Mouse (Mus musculus) limb, embryonic 10.5 days (tissue): Measurements from ENCODE around the gene Gm43191. TPM values are rescaled to one million over a fixed set of nuclear protein-coding genes. Genes with fewer than 3 reads are reported as not detected.
"Not testable (repeated sequence)": the region's sequence is repeated elsewhere in the genome, so short reads cannot be mapped to it uniquely, and the experiment has no call there.

ENCODE experiments used
- DNase-seq: peaks from one replicate; pipeline ENCODE4 v3.0.0-alpha.2; 2017; ENCODE audit warnings: low spot score
- H3K27ac ChIP-seq: fragments of 300-500 bp; sonication (generic); 2 replicates; pipeline ENCODE4 v1.5.1; 2016; ENCODE audit warnings: mild to moderate bottlenecking
- H3K27me3 ChIP-seq: fragments of 300-500 bp; sonication (generic); 2 replicates; pipeline ENCODE4 v1.6.1; 2016; ENCODE audit warnings: low read depth, mild to moderate bottlenecking; ENCODE audit not compliant: poor library complexity, severe bottlenecking
- H3K36me3 ChIP-seq: fragments of 300-500 bp; sonication (generic); 2 replicates; pipeline ENCODE4 v1.6.1; 2016; ENCODE audit warnings: mild to moderate bottlenecking, moderate library complexity
- H3K4me1 ChIP-seq: fragments of 300-500 bp; sonication (generic); 2 replicates; pipeline ENCODE4 v1.6.1; 2016
- H3K4me3 ChIP-seq: fragments of 300-500 bp; sonication (generic); 2 replicates; pipeline ENCODE4 v1.5.1; 2016; ENCODE audit warnings: mild to moderate bottlenecking, moderate library complexity
- H3K9me3 ChIP-seq: fragments of 300-500 bp; sonication (generic); replicated peaks from 2 replicates; pipeline ENCODE4 v1.6.1; 2016; ENCODE audit warnings: mild to moderate bottlenecking
- WGBS: fragments of 180-500 bp; shearing (Covaris S2); methylation state at CpG from one replicate; pipeline ENCODE4 v1.1.7; 2016; 5-methylcytosine and 5-hydroxymethylcytosine counted together
- polyA plus RNA-seq: library from polyadenylated mRNA; unstranded; fragments of >200 nt; fragmentation: Nextera tagmentation; extraction: Ambion mirVana; gene quantifications from 2 replicates; pipeline ENCODE4 v1.2.1, GENCODE M21; 2016

The Gm43191 gene
- polyA plus RNA-seq, 1 experiment from 2014 or later: not detected

DNA sequence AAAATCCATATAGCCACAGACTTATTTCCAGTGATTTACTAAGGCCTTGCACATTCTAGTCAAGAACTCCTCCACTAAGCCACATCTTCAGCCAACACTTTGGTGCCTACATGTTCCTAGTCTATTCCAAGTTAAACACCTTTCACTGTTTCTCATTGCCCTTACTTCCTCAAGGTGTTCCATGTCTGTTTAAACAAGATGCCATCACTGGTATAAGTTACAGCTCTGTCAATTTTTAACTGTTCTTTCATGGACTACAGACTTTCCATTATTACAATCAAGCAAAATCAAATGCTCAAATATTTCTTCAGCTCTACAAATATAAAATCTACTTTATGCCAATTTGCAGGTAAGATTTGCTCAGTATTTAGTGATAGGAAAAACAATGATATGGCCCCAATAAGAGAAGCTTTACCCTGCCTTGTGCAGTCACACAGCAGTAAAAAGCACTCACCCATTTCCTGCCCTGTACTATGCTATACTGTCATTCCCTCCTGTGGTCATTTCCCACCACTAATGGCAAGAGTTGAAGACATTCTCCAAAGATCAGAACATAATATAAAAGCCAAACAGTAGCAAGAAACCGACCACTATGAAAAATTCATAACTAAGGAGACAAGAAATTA is 21.7 kb upstream of the Gm43191 start:
- no peak for DNase-seq
- Histone ChIP-seq H3K27me3 (no peaks in the 10 kb centered on the region), H3K9me3 (no peaks in the 10 kb centered on the region), H3K4me1 (no peaks in the 10 kb centered on the region), H3K27ac (no peak overlapping the region), H3K4me3 (no peak overlapping the region), H3K36me3 (0 out of 2 replicates have a peak, but pooled peaks cover 4% of the 10 kb centered on the region)
- 82% methylated on average over 1 of the region's 1 CpGs for WGBS

DNA sequence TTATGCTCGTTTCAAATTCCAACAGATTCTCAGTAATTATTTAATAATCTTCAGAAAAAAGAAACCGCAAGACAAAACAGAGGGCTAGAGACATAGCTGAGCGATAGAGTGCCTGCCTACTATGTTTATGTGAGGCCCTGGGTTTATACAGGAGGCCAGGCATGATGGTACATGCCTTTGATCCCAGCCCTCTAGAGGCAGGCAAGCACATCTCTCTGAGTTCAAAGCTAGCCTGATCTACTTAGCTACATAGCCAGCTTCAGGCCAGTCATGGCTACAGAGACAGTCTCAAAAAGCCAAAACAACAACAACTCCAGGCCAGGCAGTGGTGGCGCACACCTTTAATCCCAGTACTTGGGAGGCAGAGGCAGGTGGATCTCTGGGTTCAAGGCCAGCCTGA is 20.5 kb upstream of the Gm43191 start:
- Histone ChIP-seq H3K9me3 (no peaks in the 10 kb centered on the region), H3K27ac (no peak overlapping the region), H3K4me3 (no peak overlapping the region), H3K36me3 (0 out of 2 replicates have a peak, but pooled peaks cover 3% of the 10 kb centered on the region), H3K27me3 (no peaks in the 10 kb centered on the region), H3K4me1 (no peaks in the 10 kb centered on the region)
- 93% methylated on average over 4 of the region's 4 CpGs for WGBS
- DNase-seq: no peak

- Histone ChIP-seq H3K4me3 (no peak overlapping the region), H3K9me3 (no peaks in the 10 kb centered on the region), H3K4me1 (no peaks in the 10 kb centered on the region), H3K27me3 (no peaks in the 10 kb centered on the region), H3K36me3 (peaks cover 3% of the 10 kb centered on the region; the same call in 1 of the 2 replicates), H3K27ac (no peak overlapping the region)
- DNase-seq: no peak
- WGBS: 84% methylated on average over 2 of the region's 2 CpGs
Observed at GRCm38 (mm10) chr3:116698786-116699185, 17.7 kb upstream of the Gm43191 start.

- Histone ChIP-seq H3K27ac (no peak overlapping the region), H3K36me3 (peaks cover 13% of the 10 kb centered on the region), H3K4me1 (no peaks in the 10 kb centered on the region), H3K9me3 (no peaks in the 10 kb centered on the region), H3K27me3 (no peaks in the 10 kb centered on the region), H3K4me3 (no peak overlapping the region)
- 89% methylated on average over 2 of the region's 2 CpGs for WGBS
- no peak for DNase-seq
Observed at GRCm38 (mm10) chr3:116695666-116695985, 14.6 kb upstream of the Gm43191 start.

- WGBS: 91% methylated on average over 8 of the region's 8 CpGs
- H3K9me3 ChIP-seq: no peaks in the 10 kb centered on the region
- no peaks in the 10 kb centered on the region for H3K4me1 ChIP-seq
- no peak overlapping the region for H3K27ac ChIP-seq
- no peak for DNase-seq
- H3K4me3 ChIP-seq: no peak overlapping the region
- no peaks in the 10 kb centered on the region for H3K27me3 ChIP-seq
- peaks cover 13% of the 10 kb centered on the region for H3K36me3 ChIP-seq
Observed at GRCm38 (mm10) chr3:116694955-116695665, 14.1 kb upstream of the Gm43191 start.

- no peak overlapping the region for H3K4me3 ChIP-seq
- H3K27ac ChIP-seq: no peak overlapping the region
- peaks cover 13% of the 10 kb centered on the region for H3K36me3 ChIP-seq
- 94% methylated on average over 3 of the region's 3 CpGs for WGBS
- no peaks in the 10 kb centered on the region for H3K27me3 ChIP-seq
- DNase-seq: no peak
- H3K4me1 ChIP-seq: no peaks in the 10 kb centered on the region
- no peaks in the 10 kb centered on the region for H3K9me3 ChIP-seq
Observed at GRCm38 (mm10) chr3:116694312-116694711, 13.3 kb upstream of the Gm43191 start.

- H3K27ac ChIP-seq, H3K4me3 ChIP-seq: not testable (repeated sequence)
- WGBS: 91% methylated on average over 9 of the region's 9 CpGs
Observed at GRCm38 (mm10) chr3:116664281-116664680, 16.8 kb downstream of the Gm43191 start.

DNA sequence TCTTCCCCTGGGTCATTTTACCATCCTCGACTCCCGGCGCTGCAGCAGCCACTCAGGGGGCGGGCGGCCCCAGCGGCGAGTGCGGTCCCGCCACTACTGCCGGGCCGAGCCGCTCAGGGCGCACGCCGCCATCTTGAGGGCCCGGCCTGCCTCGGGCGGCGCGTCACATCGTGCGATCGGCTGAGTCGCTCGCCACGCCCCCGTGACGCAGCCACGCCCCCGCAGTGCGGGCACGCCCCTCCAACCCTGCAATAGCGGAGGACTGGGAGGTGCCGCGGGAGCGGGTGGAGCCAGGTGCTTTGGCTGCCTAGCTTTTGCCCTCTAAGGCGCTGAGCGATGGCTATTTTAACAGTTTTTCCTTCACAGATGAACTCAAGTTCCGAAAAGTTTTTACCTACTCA is 18.6 kb downstream of the Gm43191 start, which contains the start of gene Mfsd14a:
TSS of gene Mfsd14a (minus strand) at position 215 of the 401 bp plus-strand sequence.
- Histone ChIP-seq H3K4me3 (peak within 1 kb of the TSS; percentile 99), H3K27ac (peak within 1 kb of the TSS; percentile 99), H3K27me3 (no peaks in the 10 kb centered on the region), H3K4me1 (peaks cover 18% of the 10 kb centered on the region), H3K9me3 (no peaks in the 10 kb centered on the region), H3K36me3 (peaks cover 4% of the 10 kb centered on the region; the same call in 1 of the 2 replicates)
- DNase-seq: peak; percentile 99
- whole genome bisulfite sequencing: under 1% methylated on average over 39 of the region's 39 CpGs

More at GRCm38 (mm10) chr3:116664281-116664680, 16.8 kb downstream of the Gm43191 start:
- not testable (repeated sequence) for H3K36me3 ChIP-seq, DNase-seq, H3K9me3 ChIP-seq, H3K27me3 ChIP-seq
- H3K4me1 ChIP-seq: peaks cover 14% of the 10 kb centered on the region

GRCm38 (mm10) chr3:116661870-116662414 is 19.1 kb downstream of the Gm43191 start:
- H3K27ac ChIP-seq: peak overlapping the region; percentile 99
- WGBS: under 1% methylated on average over 67 of the region's 68 CpGs
- DNase-seq: peak; percentile 78

GRCm38 (mm10) chr3:116661288-116661869 is 19.7 kb downstream of the Gm43191 start:
- H3K4me1 ChIP-seq: peaks cover 18% of the 10 kb centered on the region
- 7% methylated on average over 16 of the region's 16 CpGs for WGBS
- no peak for DNase-seq
- H3K36me3 ChIP-seq: peaks cover 2% of the 10 kb centered on the region; the same call in 1 of the 2 replicates
- peak overlapping the region; percentile 99 for H3K27ac ChIP-seq
- no peaks in the 10 kb centered on the region for H3K9me3 ChIP-seq
- no peaks in the 10 kb centered on the region for H3K27me3 ChIP-seq
- peak overlapping the region; percentile 99 for H3K4me3 ChIP-seq

More at GRCm38 (mm10) chr3:116661870-116662414, 19.1 kb downstream of the Gm43191 start:
- Histone ChIP-seq H3K4me3 (peak overlapping the region; percentile 99), H3K9me3 (no peaks in the 10 kb centered on the region), H3K36me3 (peaks cover 2% of the 10 kb centered on the region; the same call in 1 of the 2 replicates), H3K27me3 (no peaks in the 10 kb centered on the region), H3K4me1 (peaks cover 18% of the 10 kb centered on the region)

- no peak for DNase-seq
- H3K4me1 ChIP-seq: peaks cover 18% of the 10 kb centered on the region
- peaks cover 2% of the 10 kb centered on the region; the same call in 1 of the 2 replicates for H3K36me3 ChIP-seq
- no peak overlapping the region for H3K27ac ChIP-seq
- WGBS: 89% methylated on average over 13 of the region's 13 CpGs
- no peaks in the 10 kb centered on the region for H3K27me3 ChIP-seq
- H3K4me3 ChIP-seq: no peak overlapping the region
- H3K9me3 ChIP-seq: no peaks in the 10 kb centered on the region
Observed at GRCm38 (mm10) chr3:116659856-116660430, 21.1 kb downstream of the Gm43191 start.

DNA sequence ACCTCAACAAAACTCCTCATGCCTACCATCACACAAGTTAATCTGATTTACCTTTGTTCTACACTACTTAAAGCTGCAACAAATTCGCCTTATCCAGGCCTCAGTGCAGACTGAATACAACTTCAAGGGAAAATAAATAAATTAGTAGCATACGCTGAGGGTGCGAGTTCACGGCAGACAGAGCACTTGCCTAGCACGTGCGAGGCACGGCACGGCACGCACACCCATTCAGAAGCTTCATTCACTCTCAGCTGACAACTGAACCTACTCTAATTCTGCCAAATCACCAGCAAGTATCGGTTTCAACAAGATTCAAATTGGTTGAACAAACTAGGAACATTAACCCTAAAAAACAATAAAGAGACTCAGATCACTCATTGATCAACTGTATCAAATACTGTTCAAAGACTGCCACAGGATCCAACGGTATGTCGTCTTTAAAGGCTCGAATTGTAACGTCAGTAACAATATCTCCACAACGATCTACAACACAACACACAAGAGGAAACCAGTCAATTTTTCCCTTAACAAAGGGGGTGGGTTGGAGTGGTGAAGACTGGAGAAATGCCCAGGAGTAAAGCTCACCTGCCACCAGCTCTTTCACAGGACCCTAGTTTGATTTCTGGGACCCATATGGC is 22.0 kb downstream of the Gm43191 start:
- peaks cover 18% of the 10 kb centered on the region for H3K4me1 ChIP-seq
- WGBS: 78% methylated on average over 15 of the region's 15 CpGs
- H3K27me3 ChIP-seq: no peaks in the 10 kb centered on the region
- H3K9me3 ChIP-seq: no peaks in the 10 kb centered on the region
- no peak for DNase-seq
- H3K4me3 ChIP-seq: no peak overlapping the region
- H3K27ac ChIP-seq: no peak overlapping the region
- H3K36me3 ChIP-seq: peaks cover 2% of the 10 kb centered on the region; the same call in 1 of the 2 replicates
